Mouse (Mus musculus) urinary bladder, postnatal 25 days (tissue): ENCODE measurements at regions not wholly inside any gene's neighbourhood (a gene's known extent, or its start where the extent isn't known, plus 50 kb on each side); places are given as distances from the start of the nearest gene placed in this dataset.

Experiments
- DNase-seq: peaks from one replicate; pipeline ENCODE4 v3.0.0; 2022; ENCODE audit warnings: low spot score

DNA sequence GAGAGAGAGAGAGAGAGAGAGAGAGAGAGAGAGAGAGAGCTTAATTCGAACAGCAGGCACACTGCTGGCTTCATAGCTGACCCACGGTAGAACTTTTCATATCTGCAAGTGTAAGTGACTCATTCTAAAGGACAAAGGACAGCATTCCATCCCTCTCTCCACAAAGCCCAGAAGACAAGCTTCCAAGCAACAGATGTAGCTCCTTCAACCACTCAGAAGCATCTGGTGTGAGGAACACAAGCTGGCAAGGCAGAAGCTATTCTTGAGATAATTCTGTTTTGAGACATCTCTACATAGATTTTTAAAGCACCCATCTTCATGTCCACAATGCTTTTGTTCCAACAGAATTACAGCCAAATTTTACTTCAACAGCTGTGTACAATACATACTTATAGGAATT lies 294.2 kb upstream of the Gria1 start:
- no peak for DNase-seq

DNA sequence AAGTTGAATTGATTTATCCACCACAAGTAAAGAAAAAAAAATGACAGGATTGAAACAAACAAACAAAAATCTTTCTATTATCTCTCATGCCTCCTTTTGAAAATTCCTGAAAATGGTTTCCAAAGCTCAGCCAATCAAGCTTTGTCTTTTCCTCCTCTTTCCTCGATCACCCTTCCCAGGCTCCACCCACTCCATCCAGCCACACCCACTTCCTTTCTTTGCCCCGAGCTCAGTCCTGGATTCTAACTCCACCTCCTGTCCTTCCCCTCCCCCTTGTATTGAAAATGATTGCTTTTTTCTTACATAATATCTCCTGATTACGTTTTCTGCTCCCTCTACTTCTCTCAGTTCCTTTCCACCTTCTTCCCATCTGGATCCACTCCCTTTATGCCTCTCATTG lies 286.0 kb upstream of the Gria1 start:
- DNase-seq: no peak

DNA sequence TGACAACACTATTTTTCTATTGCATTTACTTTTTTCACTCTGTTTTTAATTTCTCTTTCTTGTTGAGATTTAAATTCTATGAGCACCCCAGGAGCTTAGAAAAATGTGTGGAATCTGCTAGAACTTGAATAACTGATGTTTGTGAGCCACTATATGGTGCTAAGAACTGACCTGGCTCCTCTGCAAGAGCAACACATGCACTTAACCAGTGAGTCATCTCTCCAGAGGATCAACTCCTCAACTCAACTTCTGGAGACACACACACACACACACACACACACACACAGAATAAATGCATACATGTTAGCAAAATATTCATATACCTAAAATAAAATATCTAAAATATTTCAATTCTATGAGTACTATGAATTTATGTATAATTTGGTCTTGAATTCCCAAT lies 285.0 kb upstream of the Gria1 start:
- no peak for DNase-seq

DNA sequence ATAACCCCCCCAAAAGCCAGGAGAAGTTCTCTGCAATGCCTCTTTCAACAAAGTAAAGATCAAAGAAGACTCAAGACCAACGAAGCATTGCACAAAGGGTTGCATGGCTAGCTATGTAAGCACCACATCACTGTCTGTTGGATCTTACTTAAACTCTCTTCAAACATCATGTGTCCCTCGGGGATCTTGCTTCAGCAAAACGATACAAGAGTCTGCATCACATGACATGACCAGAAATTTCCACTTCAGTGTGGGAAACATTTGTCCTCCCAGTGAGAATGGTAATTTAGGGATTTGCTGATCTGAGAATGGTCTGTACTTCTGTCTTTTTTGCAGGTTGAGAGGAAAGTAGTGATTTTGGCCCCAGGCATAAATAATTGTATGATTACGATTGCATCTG lies 283.6 kb upstream of the Gria1 start:
- DNase-seq: no peak

DNA sequence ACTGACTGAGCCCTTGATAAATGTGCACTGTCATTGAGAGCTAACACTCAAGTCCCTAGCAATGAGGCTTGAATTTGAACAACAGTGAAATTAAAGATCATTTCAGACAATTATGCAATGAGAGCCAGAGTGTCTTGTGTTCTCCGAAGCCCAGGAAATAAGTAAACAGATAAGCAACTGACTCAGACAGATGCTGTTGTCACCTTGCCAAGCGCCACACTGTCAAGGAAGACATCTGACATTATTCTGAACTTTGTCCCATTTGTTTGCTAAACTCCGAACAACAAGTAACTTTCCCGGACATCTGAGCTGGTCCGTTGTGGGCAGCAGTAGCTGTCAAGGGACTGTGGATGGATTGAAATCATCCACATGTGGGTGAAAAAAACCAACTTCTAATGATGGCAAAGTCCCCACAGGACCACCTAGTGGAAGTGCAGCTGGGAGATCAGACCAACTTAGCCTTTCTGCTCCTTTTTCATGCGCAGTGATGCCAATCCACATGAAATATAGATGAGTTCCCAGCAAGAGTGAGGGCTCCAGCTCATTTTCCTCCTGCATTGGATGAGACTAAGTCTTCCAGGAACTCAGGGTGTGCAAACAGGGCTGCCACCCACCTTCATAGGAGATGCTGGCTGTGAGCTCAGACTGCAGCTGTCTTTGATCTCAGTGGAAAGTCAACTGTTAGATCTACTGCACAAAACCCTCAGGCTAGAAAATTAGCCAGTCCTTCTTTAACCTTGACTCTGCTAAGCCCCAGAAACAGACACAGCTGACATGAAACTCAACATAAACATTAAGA lies 282.8 kb upstream of the Gria1 start:
- DNase-seq: no peak

DNA sequence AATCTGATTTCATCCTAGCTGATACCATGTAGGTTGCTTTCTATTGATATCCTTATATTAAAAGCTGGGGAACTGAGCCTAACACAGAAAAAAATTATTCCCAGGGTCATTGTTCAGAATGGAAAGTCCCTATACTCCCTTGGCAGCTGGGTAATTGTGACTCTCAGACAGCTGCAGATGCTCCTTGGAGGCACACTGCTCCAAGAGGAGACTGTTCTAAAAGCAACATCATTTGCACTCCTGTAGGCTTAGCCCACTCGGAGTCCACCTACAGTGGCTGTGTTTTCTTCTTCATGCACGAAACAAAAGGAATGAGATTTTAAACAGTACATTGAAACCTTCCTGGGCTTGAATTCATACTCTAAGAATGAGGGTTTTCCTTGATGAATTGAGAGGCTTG lies 269.3 kb upstream of the Gria1 start:
- DNase-seq: no peak

DNA sequence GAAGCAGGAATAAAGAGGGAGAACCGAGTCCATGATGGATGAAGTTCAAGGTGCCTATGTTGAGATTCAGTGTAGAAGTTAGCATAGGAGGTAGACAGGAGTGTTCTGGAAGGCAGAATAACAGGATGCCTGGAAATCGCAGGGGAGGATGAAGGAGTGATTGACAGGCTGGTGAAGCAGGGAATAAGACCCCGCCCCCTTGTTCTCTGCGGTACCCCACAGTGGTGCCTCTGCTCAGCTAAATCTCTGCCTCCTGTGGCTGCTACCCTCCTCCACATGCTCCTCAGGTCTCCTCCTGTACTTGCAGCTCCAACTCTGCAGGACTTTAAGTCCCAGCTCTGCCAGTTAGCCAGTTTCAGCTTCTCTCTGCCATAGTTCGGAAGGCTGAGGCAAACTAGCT lies 261.2 kb upstream of the Gria1 start:
- DNase-seq: no peak

DNA sequence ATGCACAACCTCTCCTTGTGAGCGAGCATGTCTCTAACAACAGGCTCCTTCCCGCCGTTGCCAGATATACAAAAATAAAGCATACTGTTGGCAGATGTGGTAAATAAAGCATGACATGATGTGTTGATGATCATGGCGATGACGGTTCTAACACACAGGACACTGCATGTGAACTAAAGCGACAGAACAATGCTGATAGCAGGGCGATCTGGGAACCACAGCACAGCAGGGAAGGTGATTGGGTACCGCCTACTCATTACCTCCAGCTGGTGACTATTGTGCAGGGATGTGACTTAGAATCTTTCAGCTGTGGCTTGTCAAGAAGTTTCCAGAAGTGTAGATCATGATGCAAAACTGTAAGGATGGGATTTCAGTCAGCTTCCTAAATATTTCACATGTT lies 260.5 kb upstream of the Gria1 start:
- no peak for DNase-seq

DNA sequence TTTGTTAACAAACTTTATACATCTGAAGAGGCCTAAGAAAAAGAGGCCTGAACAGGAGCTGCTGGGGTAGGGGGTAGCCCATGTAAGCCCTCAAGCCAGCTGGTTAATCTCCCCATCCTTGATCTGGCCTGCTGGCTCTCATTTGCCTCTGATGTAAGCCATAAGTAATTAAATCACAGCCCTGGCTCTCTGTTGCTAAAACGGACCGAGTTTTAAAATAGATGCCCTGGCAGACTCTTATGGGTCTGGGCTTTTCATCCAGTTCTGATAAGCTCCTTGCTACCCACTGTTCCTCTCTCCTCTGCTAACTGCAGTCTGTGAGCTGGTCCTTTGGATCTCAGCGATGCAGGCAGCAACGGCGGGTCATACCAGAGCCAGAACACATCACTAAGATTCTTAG lies 259.3 kb upstream of the Gria1 start:
- DNase-seq: no peak

DNA sequence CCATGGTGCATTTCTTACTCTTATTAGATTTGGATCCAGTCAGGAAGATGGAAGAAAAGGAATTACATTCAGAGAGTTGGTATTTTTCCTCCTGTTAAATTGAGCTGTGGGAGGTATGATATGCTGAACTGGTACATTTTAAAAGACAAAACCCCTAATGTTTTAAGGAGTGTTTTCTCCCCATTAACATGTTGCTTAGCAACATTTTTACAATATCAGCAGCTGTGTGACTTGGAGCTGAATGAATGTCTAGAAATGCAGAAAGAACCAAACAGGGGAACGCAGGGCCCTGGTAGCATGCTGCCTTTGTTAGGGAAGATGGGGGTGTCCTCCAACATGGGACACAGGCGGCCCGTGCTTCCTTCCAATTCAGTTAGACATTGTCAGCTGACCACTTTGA lies 257.5 kb upstream of the Gria1 start:
- DNase-seq: no peak

DNA sequence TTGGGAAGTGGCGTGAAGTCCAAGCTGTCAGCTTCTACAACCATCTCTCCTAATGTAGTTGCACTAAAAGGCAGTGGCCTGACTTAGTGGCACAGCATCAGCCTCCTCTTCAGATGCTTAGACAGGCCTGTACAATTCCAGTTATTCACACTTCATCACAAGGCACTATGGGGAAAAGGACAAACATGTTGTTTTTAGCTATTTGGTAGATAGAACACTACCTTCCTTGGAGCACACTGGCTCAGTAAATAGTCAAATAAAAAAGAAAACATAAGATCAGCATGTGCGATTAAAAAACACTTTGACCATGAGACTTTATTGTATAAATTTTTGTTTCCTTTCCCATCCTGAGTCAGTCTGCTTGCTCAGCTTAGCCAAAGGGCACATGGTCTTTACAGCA lies 250.7 kb upstream of the Gria1 start:
- DNase-seq: no peak

DNA sequence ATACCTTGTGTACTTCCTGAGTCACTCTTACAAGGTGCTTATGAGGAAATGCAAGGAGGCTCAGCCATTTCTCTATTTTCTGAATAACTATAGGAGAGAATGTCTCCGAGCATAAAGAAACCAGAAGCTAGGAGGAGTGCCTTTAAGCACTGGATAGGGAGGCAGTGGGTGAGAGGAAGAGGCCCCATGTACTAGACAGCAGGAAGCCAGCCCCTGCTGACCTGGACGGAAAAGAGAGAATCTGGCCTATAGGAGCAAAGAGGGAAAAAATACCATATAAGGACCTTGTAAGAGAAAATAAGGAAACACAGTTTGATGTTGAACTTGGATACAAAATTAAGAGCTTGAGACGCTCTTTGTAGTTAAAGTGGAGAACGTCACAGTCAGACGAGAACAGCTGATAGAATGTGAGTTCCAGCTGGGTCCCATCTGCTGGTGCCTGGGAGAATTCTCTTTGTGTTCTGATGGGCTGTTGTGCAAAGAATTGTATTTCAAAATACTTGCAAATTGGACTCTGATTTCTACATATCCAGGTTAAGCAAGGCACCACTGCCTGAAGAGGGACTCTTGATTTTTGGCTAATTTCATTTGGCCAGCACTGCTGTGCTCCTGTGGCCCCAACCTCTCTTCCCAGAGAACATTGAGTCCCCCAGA lies 248.6 kb upstream of the Gria1 start:
- no peak for DNase-seq

DNA sequence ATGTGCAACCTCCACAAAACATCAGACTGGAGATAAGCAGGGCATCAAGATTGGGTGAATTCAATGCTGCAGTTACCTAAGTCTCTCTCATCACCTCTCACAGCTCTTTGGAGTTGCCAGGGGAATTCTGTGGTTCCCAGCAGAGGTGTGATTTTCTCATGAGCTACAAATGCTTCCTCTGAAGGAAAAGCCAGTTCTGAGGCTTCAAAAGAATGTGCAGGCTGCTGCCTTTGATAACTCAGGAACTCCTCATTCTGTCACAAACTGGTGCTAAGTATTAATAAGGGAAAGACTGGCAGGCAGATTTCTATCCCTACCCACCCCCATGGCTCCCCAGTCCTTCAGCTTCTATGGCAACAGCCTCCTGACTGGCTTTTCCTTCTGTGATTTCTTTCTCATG lies 243.8 kb upstream of the Gria1 start:
- no peak for DNase-seq

DNA sequence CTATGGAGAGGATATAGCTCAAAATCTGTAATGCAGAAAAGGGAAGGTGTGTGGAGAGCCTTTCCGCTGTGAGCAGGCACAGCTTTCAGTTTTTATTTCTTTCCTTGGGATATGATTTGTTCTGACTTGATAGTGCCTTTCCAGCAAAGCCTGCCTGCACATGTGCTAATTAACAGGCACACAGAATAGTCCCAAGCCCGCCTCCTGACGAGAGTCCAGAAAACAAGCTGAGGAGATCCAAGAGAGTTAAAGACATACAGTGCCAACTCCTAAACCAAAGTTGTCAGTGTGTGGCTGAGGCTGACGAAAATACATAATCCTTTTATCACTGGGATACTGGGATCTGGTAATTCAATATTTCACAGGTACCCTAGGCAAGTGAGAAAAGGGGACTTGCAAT lies 224.8 kb upstream of the Gria1 start:
- no peak for DNase-seq

DNA sequence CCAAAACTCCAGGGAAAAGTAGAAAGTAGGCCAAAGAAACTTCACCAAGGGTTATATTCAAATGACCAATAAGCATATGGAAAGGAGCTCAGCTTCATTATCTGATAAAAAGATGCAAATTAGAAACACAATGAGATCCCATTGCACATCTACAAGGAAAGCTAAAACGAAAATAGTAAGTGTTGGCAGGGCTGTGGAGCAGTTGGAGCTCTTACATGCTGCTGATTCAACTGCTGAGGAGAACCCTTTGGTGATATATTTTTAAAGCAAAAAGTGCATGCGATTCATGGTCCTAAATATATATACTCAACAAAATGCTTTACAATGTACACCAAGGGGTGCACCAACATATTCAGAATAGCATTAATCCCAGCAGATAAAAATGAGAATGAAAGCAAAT lies 218.5 kb upstream of the Gria1 start:
- DNase-seq: no peak

DNA sequence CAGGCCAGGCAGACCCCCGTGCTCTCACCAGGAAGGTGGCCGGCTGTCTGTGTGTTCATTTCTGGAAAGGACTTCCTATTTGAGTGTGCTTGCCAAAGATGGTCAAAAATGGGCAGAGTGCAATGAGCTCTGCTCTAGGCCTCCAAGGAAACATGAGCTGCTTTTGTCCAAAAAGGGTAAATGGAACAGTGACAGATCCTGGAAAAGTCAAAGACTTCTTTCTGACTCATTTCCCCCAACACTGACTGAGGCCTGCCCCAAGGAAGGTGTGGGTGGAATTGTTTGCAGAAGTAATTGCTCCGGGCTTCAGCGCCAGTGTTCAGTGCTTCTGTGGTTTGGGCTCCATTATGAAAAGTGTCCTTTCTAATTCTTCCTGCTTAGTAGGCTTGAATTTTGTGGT lies 203.9 kb upstream of the Gria1 start:
- no peak for DNase-seq

DNA sequence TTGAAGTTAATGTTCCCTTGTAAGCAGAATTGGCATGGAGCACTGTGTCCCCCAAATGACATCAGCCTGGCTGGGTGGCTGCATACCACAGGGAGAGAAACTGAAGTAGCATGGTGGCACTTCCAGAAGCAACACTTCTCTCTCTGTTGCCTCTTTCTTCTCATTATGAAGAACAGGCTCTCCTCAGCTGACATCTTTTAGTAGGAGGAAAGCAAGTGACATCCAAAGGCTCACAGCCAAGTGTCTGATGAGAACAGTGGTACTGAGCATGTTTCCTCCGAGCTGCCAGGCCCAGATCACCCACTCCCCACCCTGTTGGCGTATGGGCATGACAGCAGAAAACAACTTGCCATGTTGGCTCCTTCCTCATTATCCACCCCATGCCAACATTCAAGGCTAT lies 201.0 kb upstream of the Gria1 start:
- DNase-seq: no peak

DNA sequence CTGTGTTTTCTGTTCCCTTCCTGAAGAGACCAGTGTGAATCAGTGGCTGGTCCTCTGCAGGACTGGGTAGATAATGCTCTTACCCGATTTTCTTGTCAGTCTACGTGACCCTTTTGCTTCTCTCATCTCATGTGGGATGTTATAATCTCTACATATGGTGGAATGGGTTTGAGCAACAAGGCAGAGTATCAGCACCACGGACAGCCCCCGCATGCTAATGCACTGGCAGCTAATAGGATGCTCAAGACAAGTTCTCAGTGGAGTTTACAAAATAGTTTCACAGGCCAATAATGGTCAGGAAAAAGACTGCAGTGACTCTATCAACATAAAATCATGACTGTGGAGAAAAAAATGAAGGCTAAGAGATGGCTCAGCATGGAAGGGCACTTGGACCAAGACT lies 199.1 kb upstream of the Gria1 start:
- no peak for DNase-seq

DNA sequence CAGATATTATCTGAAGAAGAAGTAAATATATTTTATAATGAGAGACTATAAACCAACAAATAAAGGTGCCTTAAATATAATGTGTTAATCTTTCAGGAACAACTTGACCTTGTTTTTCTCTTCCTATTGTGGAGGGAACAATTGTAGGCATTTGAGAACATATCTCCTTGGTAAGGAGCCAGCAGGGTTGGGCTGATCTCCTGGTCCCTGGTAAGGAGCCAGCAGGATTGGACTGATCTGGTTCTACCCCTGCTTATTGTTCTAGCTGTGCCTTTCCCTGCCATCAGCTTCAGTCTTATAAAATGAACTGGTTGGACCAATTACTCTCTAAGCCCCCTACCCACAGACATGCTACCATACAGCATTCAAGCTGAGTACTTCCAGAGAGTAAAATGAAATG lies 187.7 kb upstream of the Gria1 start:
- no peak for DNase-seq

DNA sequence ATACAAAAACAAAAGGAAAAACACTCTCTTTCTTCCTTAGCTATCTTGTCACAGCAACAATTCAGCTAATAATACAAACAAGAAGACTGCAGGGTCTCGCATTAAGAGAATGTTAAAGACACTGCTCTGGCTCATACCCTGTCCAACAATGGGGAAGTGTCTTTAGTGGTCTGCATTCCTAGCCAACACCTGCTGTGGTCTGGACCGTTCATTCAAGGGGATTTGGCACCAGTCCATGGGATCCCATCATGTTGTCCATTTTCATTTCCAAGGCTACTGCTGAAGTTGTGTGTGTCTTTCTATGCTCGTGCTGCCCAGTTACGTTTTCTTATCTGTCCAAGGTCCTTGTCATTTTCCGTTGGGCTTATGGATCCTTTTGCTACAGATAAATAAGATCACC lies 183.7 kb upstream of the Gria1 start:
- no peak for DNase-seq

DNA sequence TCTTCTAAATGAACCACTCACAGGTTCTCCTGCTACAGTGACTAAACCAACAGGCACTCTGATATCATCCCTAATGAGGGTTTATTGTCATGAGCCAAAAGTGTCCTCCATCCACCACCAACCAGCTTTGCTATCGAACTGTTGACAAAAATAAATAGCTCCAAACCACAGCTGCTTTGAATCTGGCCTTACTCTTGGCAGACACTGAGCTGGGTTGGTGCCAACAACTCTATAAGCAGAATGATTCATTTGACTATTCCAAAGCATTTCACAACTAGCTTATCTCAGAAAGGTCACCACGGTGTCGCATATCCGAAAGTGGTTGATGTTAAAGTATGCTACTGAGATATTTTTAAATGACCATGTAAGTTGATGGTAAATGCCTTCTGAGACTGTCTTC lies 148.5 kb upstream of the Gria1 start:
- peak; percentile 6 for DNase-seq

DNA sequence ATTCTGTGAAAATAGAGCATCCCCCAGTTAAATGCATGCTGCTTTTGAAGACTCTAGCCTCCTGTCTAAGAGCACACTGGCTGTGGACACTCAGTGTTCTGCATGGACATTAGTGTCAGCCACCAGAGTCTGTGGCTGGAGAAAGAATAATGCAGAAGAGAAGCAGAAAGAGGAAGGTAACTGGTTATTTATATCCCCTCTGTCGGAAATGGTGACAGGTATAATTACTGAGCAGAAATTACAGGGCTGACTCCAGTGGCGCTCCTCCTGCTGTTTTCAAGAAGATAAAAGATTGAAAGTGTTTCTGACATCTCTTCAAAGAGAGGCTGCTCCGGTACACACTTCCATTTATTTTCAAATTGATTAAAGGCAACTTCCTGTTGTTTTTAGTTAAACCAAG lies 139.5 kb upstream of the Gria1 start:
- DNase-seq: no peak

DNA sequence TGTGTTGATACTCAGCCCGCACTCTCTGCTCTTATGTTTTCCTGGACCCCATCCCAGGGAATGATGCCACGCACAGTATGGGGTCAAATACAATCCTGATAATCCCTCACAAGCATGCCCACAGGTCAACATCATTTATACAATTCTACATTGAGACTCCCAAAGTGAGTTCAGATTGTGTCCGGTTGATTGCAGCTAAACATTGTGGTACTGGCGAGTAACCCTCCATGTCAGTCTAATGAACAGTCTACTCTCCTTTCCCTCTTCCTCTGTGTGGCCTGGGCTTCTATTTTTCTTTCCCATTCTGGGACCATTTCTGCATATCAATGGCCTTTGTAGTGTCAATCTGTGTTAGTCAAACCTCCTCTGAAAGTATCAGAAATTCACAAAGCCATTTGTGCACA lies 112.6 kb upstream of the Gria1 start:
- no peak for DNase-seq

DNA sequence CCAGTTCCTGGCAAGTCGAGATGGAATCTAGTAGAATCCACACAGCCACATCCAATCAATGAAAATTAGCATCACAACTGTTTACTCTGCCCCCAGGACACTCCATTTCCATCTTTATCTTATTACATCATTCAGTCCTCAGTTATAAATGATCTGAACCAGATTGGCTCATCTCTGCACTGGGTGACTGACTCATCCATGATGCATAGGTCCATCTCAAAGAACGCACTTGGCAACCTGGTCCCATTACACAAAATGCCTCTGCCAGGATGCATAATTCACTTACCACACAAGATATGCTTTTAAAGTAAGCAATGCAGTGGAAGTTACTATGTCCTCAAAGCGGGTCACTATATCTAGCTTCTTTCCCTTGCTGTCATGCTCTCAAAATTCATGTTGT lies 110.0 kb upstream of the Gria1 start:
- no peak for DNase-seq
